Mouse (Mus musculus) left cerebral cortex, adult 9 months (tissue): ENCODE measurements at regions not wholly inside any gene's neighbourhood (a gene's known extent, or its start where the extent isn't known, plus 50 kb on each side); places are given as distances from the start of the nearest gene placed in this dataset.
"Not testable (repeated sequence)": the region's sequence is repeated elsewhere in the genome, so short reads cannot be mapped to it uniquely, and the experiment has no call there.

Experiments
- DNase-seq, 2 experiments: peaks; one replicate each; pipeline ENCODE4 v3.0.0; 2022; ENCODE audit warnings: low spot score in 2 of 2

DNA sequence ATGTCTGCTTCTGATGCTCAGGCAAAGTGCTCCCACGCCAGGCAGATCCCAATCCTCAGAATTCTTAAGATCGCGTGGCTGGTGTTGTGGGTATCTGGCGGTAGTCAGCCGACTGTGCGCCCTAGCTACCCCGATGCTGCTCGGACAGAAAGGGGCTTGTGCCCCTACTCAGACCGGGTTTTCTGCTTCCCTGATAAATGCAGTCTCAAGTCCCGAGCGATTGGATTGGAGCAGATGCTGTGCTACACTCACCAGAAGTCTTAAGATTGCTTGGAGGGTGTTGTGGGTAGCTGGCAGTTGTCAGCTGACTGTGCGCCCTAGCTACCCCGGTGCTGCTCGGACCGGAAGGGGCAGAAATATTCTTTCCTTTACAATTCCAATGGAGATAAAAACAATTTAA lies 99.3 kb downstream of the Gm7489 start:
- DNase-seq, result not testable (repeated sequence)

DNA sequence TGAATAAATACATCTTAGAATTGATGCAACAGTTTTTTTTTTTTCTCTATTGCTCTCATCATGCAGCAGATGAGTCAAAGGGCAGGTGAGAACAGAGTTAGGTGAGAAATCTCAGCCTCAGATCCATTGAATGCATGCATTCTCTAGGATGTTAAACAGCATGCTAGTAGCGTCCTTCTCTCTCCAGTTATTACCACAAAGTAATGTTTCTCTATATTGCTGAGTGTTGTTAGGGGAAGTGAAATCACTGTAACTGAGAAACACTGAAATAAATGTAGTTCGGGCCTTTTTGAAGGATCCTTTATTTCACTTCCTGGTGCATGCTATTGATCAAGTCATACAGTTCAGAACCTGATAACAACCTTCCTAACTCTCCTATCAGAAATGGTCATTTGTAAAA lies 105.2 kb downstream of the Gm7489 start:
- DNase-seq, result no peak

DNA sequence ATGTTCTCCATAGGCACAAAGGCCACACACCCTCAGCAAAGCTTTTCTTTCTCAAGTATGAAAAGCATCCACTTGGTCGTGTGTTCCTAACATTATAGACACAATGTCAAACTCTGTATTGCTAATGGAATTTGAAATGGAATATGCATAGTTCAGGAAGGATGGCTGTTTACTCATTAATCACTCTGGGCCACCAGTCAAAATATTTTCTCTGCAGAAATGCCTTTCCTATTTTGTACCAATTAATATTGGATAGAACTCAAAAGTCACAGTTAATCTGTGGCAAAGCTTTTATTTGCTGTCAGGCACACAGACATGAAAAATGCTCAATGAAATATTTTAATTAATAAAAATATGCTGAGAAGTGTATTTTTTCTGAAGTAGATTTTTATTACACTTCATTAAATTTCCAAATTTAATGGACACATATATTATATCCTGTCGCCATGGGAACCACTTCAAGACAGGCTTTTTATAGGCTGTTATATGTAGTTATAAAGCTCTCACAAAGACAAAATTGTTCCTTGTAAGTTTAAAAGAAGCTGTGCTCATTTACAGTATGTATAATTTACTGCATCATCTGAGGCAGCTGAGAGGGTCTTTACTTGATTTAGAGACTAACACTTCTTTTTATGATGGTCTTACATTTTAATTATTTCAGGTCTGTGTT lies 110.6 kb downstream of the Gm7489 start:
- DNase-seq, result no peak

DNA sequence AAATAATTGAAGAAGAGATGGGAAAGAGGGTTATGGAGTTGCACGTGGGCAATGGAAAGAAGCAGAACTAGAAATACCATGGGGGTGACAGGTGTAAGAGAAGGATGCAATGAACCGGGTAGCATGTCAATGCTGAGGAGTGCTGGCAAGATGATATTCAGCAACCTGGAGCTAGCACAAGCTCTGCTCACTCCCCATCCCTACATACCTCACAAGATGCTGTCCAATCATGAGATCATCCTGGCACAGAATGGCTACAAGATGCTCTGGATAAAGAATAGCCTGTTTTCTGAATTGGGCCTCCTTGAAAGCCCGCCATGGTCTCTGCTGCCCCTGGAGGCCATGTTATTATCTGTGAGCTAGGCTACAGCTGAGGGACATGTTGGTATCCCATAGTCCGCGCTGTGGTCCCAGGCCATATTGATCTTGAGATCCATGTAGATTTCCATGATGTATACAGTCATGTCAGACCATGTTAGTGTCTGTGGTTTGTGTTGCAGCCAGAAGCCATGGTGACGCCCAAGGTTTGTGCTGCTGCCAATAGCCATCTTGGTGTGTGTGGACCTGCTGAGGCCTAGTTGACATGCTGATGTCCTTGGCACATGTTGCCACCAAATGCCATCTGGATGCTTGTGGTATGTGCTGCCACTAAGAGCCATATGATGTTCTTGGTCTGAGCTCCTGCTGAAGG lies 114.0 kb downstream of the Gm7489 start:
- no peak for DNase-seq

DNA sequence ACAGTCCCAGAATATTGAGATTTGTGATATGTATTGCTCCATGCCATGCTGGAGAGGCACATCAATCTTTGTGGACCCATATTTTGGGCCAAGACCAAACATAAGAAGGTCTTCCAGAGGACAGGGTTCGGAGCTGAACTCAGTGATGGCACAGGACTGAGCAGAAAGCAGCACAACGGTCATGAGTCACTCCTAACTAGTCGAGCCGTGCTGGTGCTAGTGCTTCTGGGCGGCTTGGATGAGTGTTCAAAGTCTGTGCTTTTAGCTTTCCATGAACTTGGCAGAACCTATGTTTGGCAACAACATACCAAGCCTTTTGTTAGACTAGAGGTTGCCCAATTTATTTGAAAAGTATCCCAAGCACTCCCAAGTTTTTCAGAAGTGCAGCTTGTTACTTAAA lies 149.1 kb downstream of the Gm7489 start:
- no peak for DNase-seq

DNA sequence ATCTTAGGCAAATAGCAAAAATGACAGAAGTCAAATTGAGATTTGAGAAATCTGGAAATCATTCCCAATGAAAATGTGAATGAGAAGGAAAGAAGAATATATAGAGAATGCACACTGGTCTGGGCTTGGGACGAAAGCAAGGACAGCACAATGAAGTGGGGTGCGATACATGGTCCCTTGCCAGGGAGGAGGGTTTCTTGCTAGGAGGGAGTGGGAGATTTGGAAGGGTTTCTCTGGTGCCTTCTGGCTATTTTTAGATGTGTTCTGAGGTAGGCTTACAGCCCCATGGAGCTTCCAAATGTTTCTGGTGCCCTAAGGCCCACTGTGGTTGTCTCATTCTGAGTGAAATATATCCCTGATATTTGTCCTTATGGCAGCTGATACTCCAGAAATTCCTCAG lies 166.0 kb downstream of the Gm7489 start:
- DNase-seq, result no peak

DNA sequence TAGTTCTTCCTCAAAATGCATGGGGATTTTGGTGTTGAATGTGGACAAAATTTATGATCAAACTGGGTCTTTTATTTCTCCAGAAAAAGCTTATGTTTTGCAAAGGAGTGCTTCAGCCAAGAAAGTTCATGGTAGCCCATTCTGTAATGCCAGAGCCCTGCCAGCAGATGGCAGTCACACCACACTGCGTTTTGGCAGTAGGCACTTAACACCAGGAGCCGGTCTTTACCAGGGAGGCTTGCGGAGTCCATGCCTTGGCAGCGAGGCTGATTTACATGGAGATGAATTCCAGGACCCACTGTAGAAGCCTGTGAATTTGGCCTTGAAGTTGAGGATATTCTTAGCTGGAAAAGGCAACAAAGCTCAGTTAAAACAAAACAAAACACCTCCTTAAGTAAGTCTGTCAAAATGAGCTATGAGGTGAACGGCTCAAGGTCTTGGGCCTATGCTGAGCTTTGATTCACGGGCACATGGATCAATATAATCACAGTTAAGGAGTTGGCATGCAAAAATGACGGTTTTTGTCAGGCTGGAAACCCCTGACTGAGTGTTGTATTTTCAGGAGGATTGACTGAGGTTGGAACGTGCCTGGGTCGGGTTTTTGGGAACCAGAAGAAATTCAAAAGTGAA lies 185.4 kb downstream of the Gm7489 start:
- peak in 1 of 2 experiments; percentile 59 for DNase-seq

DNA sequence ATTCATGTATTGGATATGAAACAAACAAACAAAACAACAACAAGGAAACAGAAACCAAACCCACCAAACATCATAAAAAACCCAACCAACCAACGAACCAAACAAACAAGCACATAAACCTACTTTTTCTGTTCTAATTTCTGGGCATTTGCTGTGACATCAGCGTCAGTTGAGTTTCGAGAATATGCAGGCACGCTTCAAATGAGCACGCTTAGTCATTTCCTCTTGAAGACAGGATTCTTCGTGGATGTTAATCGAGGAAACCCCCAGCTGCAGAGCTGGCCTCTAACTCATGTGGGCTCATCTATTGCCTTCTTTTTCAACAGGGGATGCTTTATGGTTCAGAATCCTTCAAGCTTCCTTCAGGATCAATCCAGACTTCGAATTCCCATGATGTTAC lies 187.0 kb downstream of the Gm7489 start:
- DNase-seq, result no peak

DNA sequence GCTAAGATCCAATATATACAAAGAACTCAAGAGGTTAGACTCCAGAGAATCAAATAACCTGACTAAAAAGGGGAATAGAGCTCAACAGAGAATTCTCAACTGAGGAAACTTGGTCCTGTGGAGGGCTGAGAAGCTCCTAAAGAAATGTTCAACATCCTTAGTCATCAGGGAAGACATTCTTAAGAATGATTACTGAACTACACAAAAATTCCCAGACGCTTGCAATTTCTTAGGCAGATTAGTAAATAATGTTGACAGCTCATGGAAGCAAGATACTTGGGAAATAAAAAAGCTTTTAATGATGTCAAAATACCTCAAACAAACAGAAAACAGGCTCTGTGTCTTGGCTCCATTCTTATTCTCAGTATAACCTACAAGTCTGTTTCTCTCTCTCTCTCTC lies 206.6 kb downstream of the Gm7489 start:
- no peak for DNase-seq

DNA sequence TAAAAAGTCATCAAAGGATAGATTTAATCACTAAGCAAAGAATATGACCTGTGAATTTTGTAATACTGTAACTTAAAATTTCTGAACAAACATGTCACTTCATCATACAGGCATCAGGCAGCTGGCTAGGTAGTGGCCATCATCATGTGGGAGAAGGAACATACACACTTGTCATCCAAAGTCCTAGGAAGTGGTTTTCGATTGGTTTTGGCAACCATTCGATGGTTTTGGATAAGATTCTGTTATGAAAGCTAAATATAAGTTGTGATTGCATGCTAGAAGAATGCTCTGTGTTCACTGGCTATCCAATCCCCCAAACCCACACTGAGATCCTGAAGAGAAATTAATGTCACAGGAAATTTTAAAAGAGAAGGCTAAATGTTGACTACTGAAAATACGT lies 207.7 kb downstream of the Gm7489 start:
- DNase-seq, result no peak

DNA sequence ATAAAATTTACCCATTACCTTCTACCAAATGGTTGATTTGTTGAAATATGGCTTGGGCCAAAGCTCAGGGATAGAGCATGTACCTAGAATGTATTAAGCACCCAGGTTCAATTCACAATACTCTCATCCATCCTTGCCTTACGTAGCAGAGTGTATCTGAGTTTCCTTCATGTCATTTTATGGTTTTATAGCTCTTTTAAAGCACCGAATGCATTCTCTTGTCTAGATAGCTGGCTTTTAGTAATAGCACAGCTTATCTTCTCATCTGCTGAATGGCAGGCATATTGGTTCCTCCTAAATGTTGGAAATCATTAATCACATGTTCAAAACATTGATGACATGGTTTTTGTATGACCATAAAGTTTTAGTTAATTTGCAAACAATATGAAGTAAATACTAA lies 212.8 kb downstream of the Gm7489 start:
- DNase-seq, result no peak

DNA sequence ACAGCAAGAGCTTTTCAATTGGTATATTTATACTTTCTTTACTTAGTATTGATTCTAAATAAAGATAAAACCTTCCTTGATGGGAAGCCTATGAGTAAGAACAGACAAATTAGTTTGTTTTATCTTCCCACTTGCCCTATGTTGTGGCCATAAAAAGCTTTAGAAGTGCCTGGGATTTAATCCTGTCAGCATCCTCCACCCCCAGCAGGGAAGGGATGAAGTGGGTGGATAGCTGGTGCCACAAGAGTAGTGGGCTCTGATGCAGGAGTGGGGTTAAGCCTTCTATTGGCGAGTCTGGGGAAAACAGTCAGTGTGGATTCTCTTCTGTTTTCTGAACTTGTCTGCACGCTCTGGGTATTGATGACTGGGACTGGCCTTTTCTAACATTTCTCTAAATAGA lies 227.7 kb downstream of the Gm7489 start:
- no peak for DNase-seq

DNA sequence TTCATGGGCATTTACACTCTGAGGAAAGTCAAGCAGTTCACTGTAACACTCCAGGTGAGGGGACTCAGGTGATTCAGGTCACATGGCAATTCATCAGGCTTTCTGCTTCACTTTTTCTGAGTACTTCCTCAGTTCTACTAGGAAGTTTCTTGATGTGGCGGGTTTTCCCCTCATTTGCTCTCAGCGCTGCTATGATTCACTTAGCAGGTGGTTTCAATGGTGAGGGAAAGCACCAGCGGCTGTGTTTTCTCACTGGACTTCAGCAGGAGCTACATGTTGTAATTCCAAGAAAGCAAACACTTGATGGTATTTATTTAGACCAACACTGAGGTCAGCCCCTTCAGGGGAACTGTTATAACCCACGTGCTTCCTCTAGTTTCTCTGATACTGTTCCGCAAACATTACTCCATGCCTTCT lies 229.4 kb downstream of the Gm7489 start:
- no peak for DNase-seq

DNA sequence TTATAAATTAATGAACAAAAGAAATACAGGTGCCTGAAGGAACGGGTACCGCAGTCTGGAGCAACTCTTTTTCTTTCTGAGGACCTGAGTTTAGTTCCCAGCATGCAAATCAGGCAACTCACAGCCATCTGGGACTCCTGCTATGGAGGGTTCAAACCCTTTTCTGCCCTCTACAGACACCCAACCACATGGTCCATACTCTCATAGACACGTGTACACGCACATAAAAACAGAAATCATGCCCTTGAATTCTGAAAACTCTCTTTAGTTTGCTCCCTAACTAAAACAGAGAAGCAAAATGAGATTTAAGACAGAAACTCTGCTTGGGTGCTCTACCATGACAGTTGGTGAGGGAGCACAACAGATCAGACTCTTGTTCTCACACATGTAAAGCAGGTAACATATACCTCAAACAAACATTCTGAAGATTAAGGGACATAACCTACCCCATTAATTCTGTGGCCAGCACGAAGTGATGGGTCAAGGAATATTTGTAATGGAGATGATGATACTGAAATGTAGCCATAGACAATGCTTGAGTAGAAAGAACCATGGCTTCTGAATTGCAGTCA lies 233.3 kb downstream of the Gm7489 start:
- DNase-seq, result no peak

DNA sequence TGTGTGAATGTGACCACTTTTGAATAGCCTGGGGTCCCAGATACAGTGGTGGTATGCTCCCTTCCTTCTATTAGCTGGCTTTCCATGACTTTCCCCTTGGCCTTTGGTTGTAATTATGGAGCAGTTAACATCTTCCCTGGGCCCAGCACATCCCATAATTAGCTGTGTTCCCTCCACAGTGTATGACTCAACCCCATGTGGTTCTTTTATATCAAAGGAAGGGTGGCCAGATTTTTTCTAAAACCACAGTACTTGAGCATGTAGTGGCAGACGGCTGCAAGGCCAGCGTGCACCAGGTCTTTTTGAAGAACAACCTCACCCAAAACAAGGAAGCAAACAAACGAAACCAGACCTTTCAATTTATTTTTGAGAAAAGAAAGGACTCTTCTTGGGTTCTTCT lies 235.8 kb downstream of the Gm7489 start:
- DNase-seq, result peak; percentile 4 to 6

DNA sequence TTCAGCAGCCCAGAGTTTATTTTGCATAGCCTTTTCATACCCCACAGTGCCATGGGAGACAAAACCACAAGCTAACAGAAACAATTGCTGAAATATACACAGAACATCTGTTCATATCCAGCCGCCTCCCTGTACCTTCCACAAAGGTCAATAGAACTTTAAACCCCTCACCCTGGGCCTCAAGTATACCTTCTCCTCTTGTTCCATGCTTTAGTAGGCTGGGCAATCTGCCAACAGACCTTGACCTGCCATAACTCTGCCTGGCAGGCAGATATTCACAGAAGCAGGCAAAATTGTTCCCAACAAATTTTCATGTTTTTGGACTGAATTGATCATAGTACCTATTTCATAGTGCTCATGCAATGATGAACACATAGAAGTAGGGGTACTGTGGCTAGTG lies 279.6 kb downstream of the Gm7489 start:
- no peak for DNase-seq

DNA sequence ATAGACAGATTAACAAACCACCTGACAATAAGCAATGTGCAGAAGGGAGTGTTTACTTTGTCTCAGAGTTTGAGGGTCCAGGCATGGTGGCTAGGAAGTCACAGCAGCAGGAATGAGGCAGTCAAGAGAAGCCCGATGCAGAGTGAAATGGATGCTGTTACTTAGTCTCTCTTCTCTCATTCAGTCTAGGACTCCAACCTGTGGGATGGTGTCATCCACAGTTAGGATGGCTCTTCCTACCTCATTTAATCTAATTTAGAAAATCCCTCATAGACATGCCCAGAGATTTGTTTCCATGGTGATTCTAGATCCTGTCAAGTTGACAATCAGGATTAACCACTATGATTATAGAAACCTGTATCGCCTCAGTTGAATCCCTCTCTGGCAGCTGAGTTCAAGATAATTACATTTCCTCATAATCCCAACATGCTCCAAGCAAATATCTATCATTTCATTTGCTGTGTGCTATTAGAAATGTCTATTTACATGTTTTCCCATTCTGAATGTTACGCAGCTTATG lies 283.2 kb downstream of the Gm7489 start:
- DNase-seq, result no peak

DNA sequence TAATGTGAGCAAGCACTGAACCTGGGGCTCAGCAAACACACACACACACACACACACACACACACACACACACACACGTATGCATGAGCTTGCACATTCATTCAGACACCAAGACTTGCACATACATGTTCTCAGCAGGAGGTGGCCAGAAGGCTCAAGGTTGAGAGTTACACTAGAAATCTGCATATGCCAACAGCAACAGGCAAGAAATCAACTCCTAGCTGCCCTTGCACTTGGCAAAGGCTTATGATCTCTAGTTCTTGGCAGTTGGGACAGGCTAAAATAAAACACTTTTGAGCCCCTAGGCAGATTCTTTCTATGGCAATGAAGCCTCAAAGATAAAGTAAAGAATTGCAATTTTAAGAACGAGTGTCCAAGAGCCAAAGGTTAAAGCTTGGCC lies 292.5 kb downstream of the Gm7489 start:
- no peak for DNase-seq

DNA sequence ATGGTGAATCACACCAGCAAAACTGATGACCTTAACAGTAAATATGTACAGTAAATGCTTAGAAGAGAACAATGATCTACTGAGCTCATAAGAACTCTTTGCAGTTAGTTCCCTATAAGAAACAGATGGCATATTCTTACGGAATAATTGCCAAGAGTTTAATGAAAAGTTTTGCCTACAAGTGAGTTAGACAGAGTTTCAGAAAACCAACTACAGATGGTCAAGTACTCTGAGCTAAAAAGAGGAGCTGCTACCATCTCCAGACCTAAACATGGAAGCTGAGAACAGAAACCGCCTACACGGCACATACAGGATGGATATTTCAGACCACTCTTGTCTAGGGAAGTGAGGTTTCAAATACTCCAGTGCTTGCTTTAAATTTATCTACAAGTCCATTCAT lies 293.1 kb downstream of the Gm7489 start:
- DNase-seq, result peak; percentile 21 to 30
